Mouse (Mus musculus) lung, embryonic 16.5 days (tissue): ENCODE measurements around the gene Tcte2. TPM values are rescaled to one million over a fixed set of nuclear protein-coding genes. Genes with fewer than 3 reads are reported as not detected.
"Not testable (repeated sequence)": the region's sequence is repeated elsewhere in the genome, so short reads cannot be mapped to it uniquely, and the experiment has no call there.

Experiments used
- ATAC-seq: fragments of 200-750 bp; cut with Nextera tagmentation; 2 replicates; pipeline ENCODE4 v1.8.0; 2017; ENCODE audit warnings: low read depth, mild to moderate bottlenecking, moderate library complexity
- H3K27ac ChIP-seq: fragments of 300-500 bp; sonication (generic); 2 replicates; pipeline ENCODE4 v1.5.1; 2014; ENCODE audit warnings: mild to moderate bottlenecking, control low read depth, low read length
- H3K27me3 ChIP-seq: fragments of 300-500 bp; sonication (generic); 2 replicates; pipeline ENCODE4 v1.6.1; 2014; ENCODE audit warnings: low read depth, low read length, mixed read lengths; ENCODE audit not compliant: control insufficient read depth, insufficient read depth
- H3K36me3 ChIP-seq: fragments of 300-500 bp; sonication (generic); 2 replicates; pipeline ENCODE4 v1.6.1; 2014; ENCODE audit warnings: low read length; ENCODE audit not compliant: control insufficient read depth, insufficient read depth
- H3K4me1 ChIP-seq: fragments of 300-500 bp; sonication (generic); replicated peaks from 2 replicates; pipeline ENCODE4 v1.6.1; 2014; ENCODE audit warnings: low read length, mixed read lengths; ENCODE audit not compliant: control insufficient read depth, insufficient read depth
- H3K4me2 ChIP-seq: fragments of 300-500 bp; sonication (generic); 2 replicates; pipeline ENCODE4 v1.6.1; 2014; ENCODE audit warnings: low read depth, low read length, control low read depth
- H3K4me3 ChIP-seq: fragments of 300-500 bp; sonication (generic); 2 replicates; pipeline ENCODE4 v1.5.1; 2014; ENCODE audit warnings: mild to moderate bottlenecking, low read length, control low read depth
- H3K9ac ChIP-seq: fragments of 300-500 bp; sonication (generic); 2 replicates; pipeline ENCODE4 v1.6.1; 2014; ENCODE audit warnings: low read length, control low read depth
- H3K9me3 ChIP-seq: fragments of 300-500 bp; sonication (generic); 2 replicates; pipeline ENCODE4 v1.6.1; 2016; ENCODE audit warnings: low read length; ENCODE audit not compliant: control insufficient read depth
- WGBS: fragments of 180-500 bp; shearing (Covaris S2); extraction: QIAGEN DNeasy Blood & Tissue Kit; methylation state at CpG from one replicate; pipeline ENCODE4 v1.1.7; 2014; 5-methylcytosine and 5-hydroxymethylcytosine counted together
- polyA plus RNA-seq: library from polyadenylated mRNA; unstranded; fragments of >200 nt; fragmentation: Nextera tagmentation; extraction: Ambion mirVana; gene quantifications from 2 replicates; pipeline ENCODE4 v1.2.1, GENCODE M21; 2015

Gene Tcte2
- polyA plus RNA-seq: 4.6 and 4.8 TPM in 2 replicates

- 1% methylated on average over 74 of the region's 74 CpGs for WGBS
Measured at GRCm38 (mm10) chr17:13761179-13761913, at the start of gene Tcte2. Tcte2 (minus strand) TSS chr17:13761825.

GRCm38 (mm10) chr17:13806016-13806415 is 44.4 kb upstream of the Tcte2 start:
- 94% methylated on average over 1 of the region's 1 CpGs for WGBS
- ATAC-seq: no peak

More at GRCm38 (mm10) chr17:13761179-13761913, at the start of gene Tcte2:
- Histone ChIP-seq H3K9me3 (no peaks in the 10 kb centered on the region), H3K27me3 (no peaks in the 10 kb centered on the region), H3K27ac (peak within 1 kb of the TSS; percentile 93), H3K4me1 (peaks cover 18% of the 10 kb centered on the region), H3K36me3 (no peaks in the 10 kb centered on the region), H3K4me3 (peak within 1 kb of the TSS; percentile 89), H3K4me2 (peak within 1 kb of the TSS; percentile 98), H3K9ac (peak within 1 kb of the TSS; percentile 89)
- peak; percentile 37 for ATAC-seq

GRCm38 (mm10) chr17:13802836-13803408 is 41.3 kb upstream of the Tcte2 start:
- no peaks in the 10 kb centered on the region for H3K27me3 ChIP-seq
- H3K36me3 ChIP-seq: peaks cover 11% of the 10 kb centered on the region
- WGBS: 71% methylated on average over 2 of the region's 2 CpGs
- no peak overlapping the region for H3K9ac ChIP-seq
- H3K4me3 ChIP-seq: no peak overlapping the region
- H3K27ac ChIP-seq: no peak overlapping the region
- H3K4me1 ChIP-seq: no peaks in the 10 kb centered on the region
- no peak overlapping the region for H3K4me2 ChIP-seq
- no peaks in the 10 kb centered on the region for H3K9me3 ChIP-seq
- peak; percentile 45; the same call in 1 of the 2 replicates for ATAC-seq

More at GRCm38 (mm10) chr17:13806016-13806415, 44.4 kb upstream of the Tcte2 start:
- no peak overlapping the region for H3K9ac ChIP-seq
- no peak overlapping the region for H3K27ac ChIP-seq
- no peaks in the 10 kb centered on the region for H3K27me3 ChIP-seq
- H3K4me1 ChIP-seq: no peaks in the 10 kb centered on the region
- H3K4me3 ChIP-seq: no peak overlapping the region
- no peak overlapping the region for H3K4me2 ChIP-seq
- H3K9me3 ChIP-seq: no peaks in the 10 kb centered on the region
- H3K36me3 ChIP-seq: peaks cover 15% of the 10 kb centered on the region

- H3K4me2 ChIP-seq: no peak overlapping the region
- no peak overlapping the region for H3K9ac ChIP-seq
- H3K36me3 ChIP-seq: no peaks in the 10 kb centered on the region
- H3K9me3 ChIP-seq: no peaks in the 10 kb centered on the region
- H3K4me1 ChIP-seq: no peaks in the 10 kb centered on the region
- H3K27me3 ChIP-seq: no peaks in the 10 kb centered on the region
- no peak overlapping the region for H3K4me3 ChIP-seq
- 78% methylated on average over 1 of the region's 1 CpGs for WGBS
- no peak for ATAC-seq
- no peak overlapping the region for H3K27ac ChIP-seq
Measured at GRCm38 (mm10) chr17:13797691-13798090, 36.1 kb upstream of the Tcte2 start.

- H3K36me3 ChIP-seq, H3K4me2 ChIP-seq, H3K27me3 ChIP-seq, H3K9me3 ChIP-seq, H3K4me3 ChIP-seq, H3K4me1 ChIP-seq, H3K27ac ChIP-seq, ATAC-seq, H3K9ac ChIP-seq: not testable (repeated sequence)
- WGBS: 70% methylated on average over 2 of the region's 2 CpGs
Measured at GRCm38 (mm10) chr17:13790033-13790432, 28.4 kb upstream of the Tcte2 start.

- Histone ChIP-seq H3K4me3 (no peak overlapping the region), H3K4me1 (peaks cover 5% of the 10 kb centered on the region), H3K9ac (no peak overlapping the region), H3K27me3 (no peaks in the 10 kb centered on the region), H3K9me3 (0 out of 2 replicates have a peak, but pooled peaks cover 3% of the 10 kb centered on the region), H3K27ac (no peak overlapping the region), H3K36me3 (no peaks in the 10 kb centered on the region), H3K4me2 (no peak overlapping the region)
- WGBS: 43% methylated on average over 1 of the region's 1 CpGs
- ATAC-seq: no peak
Measured at GRCm38 (mm10) chr17:13783469-13783868, 21.8 kb upstream of the Tcte2 start.

GRCm38 (mm10) chr17:13781948-13782347 is 20.3 kb upstream of the Tcte2 start:
- Histone ChIP-seq H3K36me3 (no peaks in the 10 kb centered on the region), H3K27me3 (no peaks in the 10 kb centered on the region), H3K4me2 (no peak overlapping the region), H3K9ac (no peak overlapping the region), H3K4me1 (peaks cover 5% of the 10 kb centered on the region), H3K9me3 (0 out of 2 replicates have a peak, but pooled peaks cover 3% of the 10 kb centered on the region), H3K27ac (no peak overlapping the region), H3K4me3 (no peak overlapping the region)
- ATAC-seq: no peak
- WGBS: 87% methylated on average over 5 of the region's 5 CpGs

GRCm38 (mm10) chr17:13778865-13779264 is 17.2 kb upstream of the Tcte2 start:
- Histone ChIP-seq H3K36me3 (no peaks in the 10 kb centered on the region), H3K4me1 (peaks cover 5% of the 10 kb centered on the region), H3K9me3 (0 out of 2 replicates have a peak, but pooled peaks cover 3% of the 10 kb centered on the region), H3K27ac (no peak overlapping the region), H3K9ac (no peak overlapping the region), H3K27me3 (no peaks in the 10 kb centered on the region), H3K4me3 (no peak overlapping the region), H3K4me2 (no peak overlapping the region)
- 93% methylated on average over 1 of the region's 1 CpGs for WGBS
- no peak for ATAC-seq

GRCm38 (mm10) chr17:13777676-13778075 is 16.1 kb upstream of the Tcte2 start:
- no peaks in the 10 kb centered on the region for H3K36me3 ChIP-seq
- no peaks in the 10 kb centered on the region for H3K4me1 ChIP-seq
- no peak overlapping the region for H3K4me2 ChIP-seq
- no peak overlapping the region for H3K9ac ChIP-seq
- WGBS: 41% methylated on average over 2 of the region's 2 CpGs
- H3K4me3 ChIP-seq: no peak overlapping the region
- no peak overlapping the region for H3K27ac ChIP-seq
- H3K9me3 ChIP-seq: 0 out of 2 replicates have a peak, but pooled peaks cover 3% of the 10 kb centered on the region
- H3K27me3 ChIP-seq: no peaks in the 10 kb centered on the region
- ATAC-seq: no peak
